Mouse (Mus musculus): ENCODE data around the gene Opcml. TPM values are rescaled to one million over a fixed set of nuclear protein-coding genes. Genes with fewer than 3 reads are reported as not detected.

Gene Opcml
- 0.30 TPM for polyA plus RNA-seq (2014; fragmentation: Illumina TruSeq; extraction: RNeasy Lipid Tissue Mini Kit (QIAGEN cat#74804); ENCODE audit: insufficient read depth, low read depth, low replicate concordance)

DNA sequence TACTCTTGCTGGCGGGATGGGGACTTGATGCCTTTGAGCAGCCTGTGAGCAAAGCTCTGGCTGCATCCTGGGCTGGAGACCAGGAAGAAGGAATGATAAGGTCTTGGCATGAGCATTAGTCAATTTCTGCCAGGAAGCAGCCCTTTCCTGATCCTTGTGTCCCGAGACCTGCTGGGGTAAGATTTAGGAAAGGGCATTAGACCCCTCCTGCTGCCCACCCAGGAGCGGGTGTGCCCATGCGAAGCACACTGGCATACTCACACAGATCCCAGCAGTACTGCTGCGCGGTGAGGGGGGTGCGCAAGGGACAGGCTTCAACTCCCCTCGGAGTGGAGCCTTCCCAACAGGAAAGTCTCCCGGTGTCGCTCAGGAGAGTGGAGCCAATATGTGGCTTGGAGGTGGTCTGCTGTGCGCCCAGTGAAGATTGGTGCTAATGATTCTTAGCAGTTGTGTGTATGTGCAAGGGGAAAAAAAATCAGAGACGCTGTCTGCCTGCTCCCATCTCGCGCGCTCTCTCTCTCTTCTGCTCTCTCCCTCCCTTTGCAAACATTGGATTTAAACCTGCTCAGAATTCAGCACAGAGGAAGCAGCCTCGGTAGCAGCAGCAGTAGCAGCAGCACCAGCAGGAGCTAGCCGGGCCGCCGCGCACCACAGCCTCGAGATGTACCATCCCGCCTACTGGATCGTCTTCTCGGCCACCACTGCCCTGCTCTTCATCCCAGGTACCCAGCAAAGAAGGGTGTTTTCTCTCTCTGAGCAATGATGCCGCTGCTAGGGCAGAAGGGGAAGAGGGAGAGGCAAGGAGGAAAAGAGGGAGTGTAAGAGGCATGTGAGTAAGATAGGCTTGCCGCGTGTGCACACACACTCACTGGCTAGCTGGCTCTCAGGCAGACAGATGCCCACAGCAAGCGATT lies at the start of gene Opcml:
TSS of gene Opcml (plus strand) at position 51 of the 914 bp plus-strand sequence.

